Mouse (Mus musculus) thymus, postnatal 25 days (tissue): ENCODE data around the gene Snapc5.

Experiments
- DNase-seq: peaks from one replicate; pipeline ENCODE4 v3.0.0; 2022

Snapc5 gene

GRCm38 (mm10) chr9:64202331-64202730 is 23.3 kb downstream of the Snapc5 start:
- DNase-seq: no peak

- no peak for DNase-seq
Observed at GRCm38 (mm10) chr9:64202866-64203265, 23.8 kb downstream of the Snapc5 start.

GRCm38 (mm10) chr9:64207509-64208084 is 28.5 kb downstream of the Snapc5 start:
- no peak for DNase-seq

- DNase-seq: no peak
Observed at GRCm38 (mm10) chr9:64214452-64214851, 35.4 kb downstream of the Snapc5 start.

- DNase-seq: no peak
Observed at GRCm38 (mm10) chr9:64216090-64216489, 37.0 kb downstream of the Snapc5 start.

GRCm38 (mm10) chr9:64216641-64217040 is 37.6 kb downstream of the Snapc5 start:
- DNase-seq: no peak

- DNase-seq: no peak
Observed at GRCm38 (mm10) chr9:64217887-64218286, 38.8 kb downstream of the Snapc5 start.

GRCm38 (mm10) chr9:64219305-64219704 is 40.2 kb downstream of the Snapc5 start:
- no peak for DNase-seq

- DNase-seq: no peak
Observed at GRCm38 (mm10) chr9:64219772-64220420, 40.8 kb downstream of the Snapc5 start.

GRCm38 (mm10) chr9:64220603-64221002 is 41.5 kb downstream of the Snapc5 start:
- no peak for DNase-seq

- no peak for DNase-seq
Observed at GRCm38 (mm10) chr9:64221480-64221879, 42.4 kb downstream of the Snapc5 start.

GRCm38 (mm10) chr9:64222098-64222497 is 43.0 kb downstream of the Snapc5 start:
- no peak for DNase-seq

GRCm38 (mm10) chr9:64225805-64226204 is 46.7 kb downstream of the Snapc5 start:
- DNase-seq: no peak

GRCm38 (mm10) chr9:64227736-64228135 is 48.7 kb downstream of the Snapc5 start:
- peak; percentile 38 for DNase-seq

GRCm38 (mm10) chr9:64228972-64229371 is 49.9 kb downstream of the Snapc5 start:
- no peak for DNase-seq

GRCm38 (mm10) chr9:64231171-64231570 is 52.1 kb downstream of the Snapc5 start:
- DNase-seq: no peak

- no peak for DNase-seq
Observed at GRCm38 (mm10) chr9:64231674-64232073, 52.6 kb downstream of the Snapc5 start.

- no peak for DNase-seq
Observed at GRCm38 (mm10) chr9:64232257-64232957, 53.3 kb downstream of the Snapc5 start.
